Mouse (Mus musculus) kidney, adult 8-10 months (tissue): Measurements from ENCODE around the gene Crcp.

Experiments used
- DNase-seq, 2 experiments: peaks; one replicate each; pipeline ENCODE4 v3.0.0; 2022

Gene Crcp

DNA sequence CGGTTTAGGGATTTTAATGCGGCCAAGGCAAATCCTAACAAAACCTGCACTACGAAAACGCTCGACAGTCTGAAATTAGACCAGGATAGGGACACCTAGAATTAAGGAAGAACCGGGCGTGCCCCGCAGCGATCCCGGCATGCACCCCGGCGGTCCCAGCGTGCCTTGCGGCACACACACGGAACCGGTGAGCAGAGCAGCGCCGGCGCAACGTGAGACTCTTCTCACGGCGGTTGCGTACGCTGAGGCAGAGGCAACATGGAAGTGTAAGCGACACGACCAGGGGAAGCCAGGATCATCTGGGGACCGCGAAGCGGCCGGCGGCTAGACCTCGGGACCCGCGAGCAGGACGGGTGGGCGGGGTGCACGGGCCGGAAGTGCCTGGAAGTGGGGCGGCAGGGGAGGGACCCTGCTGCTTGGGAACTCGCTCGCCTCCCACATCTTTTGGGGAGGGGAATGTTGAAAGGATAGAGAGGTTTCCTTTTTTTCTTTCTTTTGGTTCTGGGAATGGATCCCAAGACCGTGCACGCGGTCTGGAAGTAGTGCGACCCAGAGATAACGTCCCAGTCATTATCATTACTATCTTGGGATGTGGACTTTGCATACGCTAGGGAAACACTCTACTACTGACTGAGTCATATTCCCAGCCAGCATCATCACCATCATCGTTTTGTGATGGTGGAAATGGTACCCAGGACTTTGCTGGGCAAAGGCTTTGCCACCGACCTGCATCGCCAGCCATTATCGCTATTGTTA lies at the start of gene Crcp, which contains the start of gene Asl:
TSS of gene Crcp (plus strand) at position 149 of the 756 bp plus-strand sequence.
TSS of gene Asl (minus strand) at position 106 of the 756 bp plus-strand sequence.
- peak; percentile 70 to 88 for DNase-seq

DNA sequence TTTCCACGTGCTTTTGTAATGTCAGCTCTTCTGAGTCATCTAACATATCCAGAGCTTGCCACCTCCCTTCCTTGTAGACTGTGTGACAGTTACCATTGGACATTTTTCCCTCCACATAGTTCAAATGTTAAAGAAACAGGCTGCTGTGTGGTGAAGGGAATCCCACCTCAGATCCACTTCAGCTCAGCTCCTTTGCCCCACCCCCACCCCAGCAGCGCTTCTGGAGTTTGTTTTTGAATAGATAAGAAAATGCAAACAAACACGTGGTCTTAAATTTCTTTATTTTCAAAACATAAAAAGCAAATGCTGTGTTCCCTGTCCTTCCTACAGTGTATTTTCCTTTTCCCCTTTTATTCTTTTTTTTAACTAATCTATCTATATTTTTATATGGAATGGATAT lies 48.9 kb upstream of the Crcp start:
- DNase-seq: no peak

DNA sequence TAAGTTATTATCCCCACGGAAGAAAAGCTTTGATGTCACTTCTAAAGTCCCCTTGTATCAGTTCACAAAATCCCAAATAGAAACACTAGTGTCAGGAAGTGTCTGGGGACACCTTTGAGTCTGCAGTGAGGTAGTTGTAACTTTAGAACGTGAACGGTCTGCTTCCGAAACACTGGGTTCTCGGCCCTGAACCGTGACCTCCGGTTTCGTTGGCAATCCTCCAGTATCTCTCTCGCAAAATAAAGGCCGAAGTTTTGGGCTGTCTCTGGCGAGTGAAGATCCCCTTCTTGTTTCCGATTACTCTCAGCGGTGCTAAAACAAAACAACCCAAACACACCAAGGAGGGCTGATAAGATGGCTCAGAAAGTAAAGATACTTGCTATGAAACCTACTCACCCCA lies 39.7 kb upstream of the Crcp start:
- DNase-seq: no peak

DNA sequence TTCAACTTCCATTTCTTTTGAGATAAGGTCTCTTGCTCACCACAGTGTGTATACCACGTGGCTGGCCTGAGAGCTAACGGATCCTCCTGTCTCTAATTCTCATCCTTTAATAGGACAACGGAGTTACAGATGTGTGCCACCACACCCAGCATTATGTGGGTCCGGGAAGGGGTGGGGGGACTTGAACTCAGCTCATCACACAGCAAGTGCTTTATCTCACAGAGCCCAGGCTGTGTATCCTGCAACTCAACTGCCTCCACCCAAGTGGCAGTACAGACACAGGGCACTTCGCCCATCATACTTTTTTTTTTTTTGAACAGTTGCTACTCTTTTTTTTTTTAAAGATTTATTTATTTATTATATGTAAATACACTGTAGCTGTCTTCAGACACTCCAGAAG lies 37.2 kb upstream of the Crcp start:
- DNase-seq: no peak

DNA sequence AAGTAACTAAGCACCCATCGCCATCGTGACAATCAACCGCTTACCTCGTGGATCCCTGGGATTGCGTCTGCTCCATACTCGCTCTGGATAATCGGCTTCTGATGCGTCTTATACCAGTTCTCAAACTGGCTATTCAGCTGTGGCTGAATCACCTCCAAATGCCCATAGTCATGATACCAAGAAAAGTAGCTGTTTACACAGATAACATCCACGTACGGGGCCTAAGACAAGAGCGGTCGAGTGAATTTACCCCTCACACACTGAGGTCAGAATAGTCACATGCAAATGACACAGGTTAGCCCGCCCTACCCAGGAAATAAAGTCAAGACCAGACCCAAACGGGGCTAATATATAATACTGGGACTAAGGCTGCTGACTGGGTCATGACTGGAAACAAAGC lies 35.7 kb upstream of the Crcp start:
- DNase-seq: no peak

DNA sequence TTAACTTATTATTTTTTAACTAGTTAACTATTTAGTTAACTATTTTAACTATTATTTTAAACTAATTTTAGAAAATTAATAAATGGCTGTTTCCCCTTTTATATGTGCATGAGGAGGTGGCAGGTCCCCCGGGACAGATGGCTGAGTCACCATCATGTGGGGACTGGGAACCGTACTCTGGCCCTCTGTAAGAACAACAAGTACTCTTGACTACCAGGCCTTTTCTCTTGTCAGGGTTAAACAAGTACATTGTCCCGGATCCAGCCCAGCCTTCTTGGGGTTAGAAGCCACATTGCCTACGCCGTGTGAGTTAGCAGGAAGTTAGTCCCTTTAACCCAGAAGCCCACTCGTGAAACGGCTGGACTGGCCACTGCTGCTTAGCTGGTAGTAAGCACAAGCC lies 34.1 kb upstream of the Crcp start:
- DNase-seq: peak in 1 of 2 experiments; percentile 28

DNA sequence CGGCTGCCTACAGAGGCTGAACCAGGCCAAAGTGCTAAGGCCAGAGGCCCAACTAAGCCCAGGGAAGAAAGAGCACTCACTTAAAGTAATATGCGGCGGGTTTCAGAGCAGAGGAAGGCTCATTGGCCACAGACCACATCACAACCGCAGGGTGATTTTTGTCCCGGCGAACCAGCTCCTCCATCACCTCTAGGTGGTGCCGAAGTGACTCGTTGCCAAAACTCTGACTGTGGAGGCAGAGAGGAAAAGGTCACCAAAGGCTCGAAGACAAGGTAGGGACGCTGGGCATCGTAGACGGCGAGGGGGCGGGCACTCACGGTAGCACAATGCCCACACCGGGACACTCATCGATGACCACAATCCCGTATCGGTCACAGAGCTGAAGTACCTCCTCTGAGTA lies 31.4 kb upstream of the Crcp start:
- DNase-seq: no peak

DNA sequence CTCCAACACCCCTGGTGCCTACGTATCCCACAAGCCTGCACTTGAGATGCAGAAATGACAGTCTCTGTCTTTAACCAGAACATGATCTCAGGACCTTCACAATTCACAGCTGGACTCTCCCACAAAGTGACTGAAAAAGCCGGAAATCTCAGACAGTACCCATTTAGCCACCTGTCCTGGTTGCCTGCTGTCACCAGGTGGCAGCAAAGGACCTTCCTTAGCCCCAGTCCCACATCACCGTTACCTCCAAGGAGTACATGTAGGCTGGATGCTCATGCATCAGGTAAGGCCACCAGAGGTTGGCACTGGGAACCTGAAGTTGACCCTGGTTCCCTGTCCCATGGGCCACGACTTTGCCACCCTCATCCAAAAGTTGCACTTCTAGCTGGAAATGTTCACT lies 30.0 kb upstream of the Crcp start:
- DNase-seq: peak; percentile 48 to 71

DNA sequence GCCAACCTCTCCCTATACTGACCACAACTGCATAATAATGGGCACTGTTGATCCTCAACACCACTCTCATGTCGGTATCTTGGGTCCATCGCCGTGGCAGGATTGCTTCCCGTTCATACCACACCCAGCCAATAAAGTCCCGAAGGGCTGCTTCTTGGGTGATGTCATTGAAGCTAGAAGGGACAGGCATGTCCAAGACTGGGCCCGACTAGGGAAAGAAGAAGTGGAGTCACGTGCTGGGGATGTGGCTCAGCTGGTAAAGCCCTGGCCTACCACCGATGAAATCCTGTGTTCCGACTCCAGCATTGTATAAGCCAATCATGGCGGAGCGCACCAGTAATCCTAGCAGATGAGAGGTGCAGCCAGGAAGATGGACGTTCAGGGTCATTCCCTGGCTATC lies 28.4 kb upstream of the Crcp start:
- no peak for DNase-seq

DNA sequence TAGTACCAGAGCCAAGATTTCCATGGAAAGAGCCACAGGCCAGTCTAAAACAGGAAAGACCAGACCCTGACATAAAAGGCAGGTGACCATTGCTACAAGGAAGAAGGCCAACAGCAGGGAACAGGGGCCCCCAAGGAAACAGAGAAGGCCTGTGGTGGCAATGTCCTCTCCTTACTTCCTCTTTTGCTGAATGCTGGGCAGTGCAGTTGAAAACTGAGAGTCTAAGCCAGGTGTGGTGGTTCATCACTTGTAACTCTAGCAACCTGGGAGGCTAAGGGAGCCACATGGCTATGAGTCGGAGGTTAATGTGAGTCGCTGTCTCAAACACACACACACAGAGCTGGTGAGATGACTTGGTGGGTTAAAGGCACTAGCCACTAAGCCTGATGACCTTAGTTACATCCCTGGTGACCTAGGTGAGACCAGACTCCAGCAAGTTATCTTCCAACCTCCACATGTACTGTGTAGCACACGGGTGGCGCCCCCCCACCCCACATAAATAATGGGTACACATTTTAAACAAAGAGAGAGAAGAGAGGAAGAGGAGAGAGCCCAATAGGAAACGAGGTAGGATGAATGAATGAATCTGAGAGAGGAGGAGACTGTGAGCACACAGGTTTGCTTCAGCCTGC lies 27.6 kb upstream of the Crcp start:
- DNase-seq: no peak

DNA sequence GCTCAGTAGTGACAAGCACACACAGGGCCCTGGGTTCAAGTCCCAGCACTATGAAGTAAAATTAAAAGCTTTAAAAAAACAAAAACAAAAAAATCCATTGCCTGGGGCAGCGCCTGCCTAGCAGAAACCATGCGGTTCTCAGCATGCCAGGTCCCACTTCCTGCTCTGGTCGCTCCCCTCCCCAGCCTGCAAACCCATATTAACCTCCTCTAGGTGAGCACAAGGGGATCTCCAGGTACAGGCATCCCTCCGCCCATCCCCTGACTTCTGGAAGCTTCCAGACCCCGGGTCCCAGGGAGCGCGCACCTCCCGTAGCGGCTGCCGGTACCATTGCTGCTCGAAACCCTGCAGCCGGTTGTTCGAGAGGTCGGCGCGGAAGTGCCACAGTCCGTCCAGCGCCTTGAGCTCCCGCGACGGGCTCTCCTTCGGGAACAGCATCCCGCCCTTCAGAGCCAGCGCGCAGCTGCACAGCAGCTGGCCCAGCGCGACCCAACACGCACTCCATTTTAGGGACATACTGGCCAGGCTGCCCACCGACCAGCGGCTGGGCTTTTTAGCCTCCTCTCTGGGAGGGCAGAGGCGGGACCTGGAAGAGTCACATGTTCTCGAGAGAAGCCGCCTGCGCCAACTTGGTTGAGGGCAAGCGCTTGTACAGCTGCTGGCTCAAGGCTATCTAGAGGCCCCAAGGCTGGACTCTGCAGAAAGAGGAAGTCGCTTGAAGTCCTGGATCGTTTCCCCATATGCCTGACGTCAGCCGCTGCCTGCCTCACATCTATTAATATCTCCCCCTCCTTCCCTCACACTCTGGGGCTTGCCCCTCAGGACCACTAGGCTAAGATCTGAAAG lies 26.6 kb upstream of the Crcp start, which contains the start of gene Gusb:
TSS of gene Gusb (minus strand) at position 749 of the 846 bp plus-strand sequence.
- DNase-seq: peak; percentile 78 to 81

DNA sequence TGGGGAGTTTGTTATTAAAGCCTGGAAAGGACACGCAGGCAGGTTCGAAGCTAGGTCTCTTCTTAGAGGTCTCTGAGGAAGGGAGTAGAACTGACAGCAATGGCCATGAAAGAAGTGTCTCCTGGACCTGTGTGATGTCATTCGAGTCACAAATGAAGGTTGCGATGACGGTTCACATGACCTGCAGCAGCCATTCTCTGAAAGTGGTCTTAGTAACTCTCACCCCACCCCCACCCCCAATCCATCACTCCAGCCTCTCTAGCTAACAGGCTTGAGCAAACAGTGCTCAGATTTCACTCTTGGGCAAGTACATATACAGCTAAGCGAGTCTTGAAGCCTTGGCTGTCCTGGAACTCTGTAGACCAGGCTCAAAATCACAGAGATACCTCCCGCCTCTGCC lies 25.9 kb upstream of the Crcp start:
- no peak for DNase-seq

DNA sequence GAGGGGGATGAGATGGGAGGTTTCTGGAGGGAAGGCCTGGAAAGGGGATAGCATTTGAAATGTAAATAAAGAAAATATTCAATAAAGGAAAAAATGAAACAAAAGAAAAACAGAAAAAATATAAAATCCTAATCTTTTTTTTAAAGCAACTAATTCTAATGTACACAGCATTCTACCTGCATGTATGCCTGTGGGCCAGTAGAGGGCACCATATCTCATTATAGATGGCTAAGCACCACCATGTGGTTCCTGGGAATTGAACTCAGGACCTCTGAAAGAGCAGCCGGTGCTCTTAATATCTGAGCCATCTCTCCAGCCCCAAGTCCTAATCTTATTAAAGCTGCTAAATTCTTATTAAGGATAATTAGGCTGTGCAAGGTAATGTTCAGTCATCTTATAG lies 21.7 kb upstream of the Crcp start:
- no peak for DNase-seq

DNA sequence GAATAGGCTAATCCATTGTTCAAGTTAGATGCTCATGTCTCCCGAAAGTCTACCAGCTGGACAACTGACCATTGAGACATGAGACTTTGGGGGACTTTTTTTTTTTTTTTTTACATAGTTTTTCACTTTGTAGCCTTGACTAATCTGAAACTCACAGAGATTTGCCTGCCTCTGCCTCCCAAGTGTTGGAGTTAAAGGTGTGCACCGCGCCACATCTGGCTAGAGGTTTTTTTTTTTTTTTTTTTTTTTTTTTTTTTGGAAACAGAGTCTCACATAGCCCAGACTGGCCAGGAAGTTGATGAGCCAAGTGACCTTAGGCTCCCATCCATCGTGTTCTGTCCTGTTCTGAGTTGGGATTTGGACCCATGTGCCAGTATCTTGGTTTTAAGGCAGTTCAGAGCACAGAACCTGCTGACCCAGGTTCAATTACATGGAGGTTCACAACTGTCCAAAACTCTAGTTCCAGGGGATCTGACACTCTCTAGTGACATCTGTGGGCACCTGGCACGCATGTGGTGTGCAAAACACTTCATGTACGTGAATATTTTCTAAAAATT lies 21.0 kb upstream of the Crcp start:
- DNase-seq: no peak

DNA sequence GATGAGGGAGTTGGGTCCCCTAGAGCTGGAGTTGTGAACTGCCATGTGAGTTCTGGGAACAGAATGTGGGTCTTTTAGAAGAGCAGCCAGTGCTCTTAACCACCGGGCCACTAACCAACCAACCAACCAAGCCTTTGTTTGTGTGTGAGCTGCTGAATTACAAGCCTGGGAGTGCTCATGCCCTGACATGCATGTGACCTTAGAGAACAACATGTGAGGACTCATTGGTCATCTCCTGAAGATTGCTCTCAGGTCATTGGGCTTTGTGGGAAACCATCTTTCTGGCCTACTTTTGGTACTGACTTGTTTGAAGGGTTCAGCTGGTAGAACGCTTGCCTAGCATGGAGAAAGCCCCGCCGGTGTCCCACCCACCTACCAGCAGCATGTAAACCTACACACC lies 19.3 kb upstream of the Crcp start:
- no peak for DNase-seq

DNA sequence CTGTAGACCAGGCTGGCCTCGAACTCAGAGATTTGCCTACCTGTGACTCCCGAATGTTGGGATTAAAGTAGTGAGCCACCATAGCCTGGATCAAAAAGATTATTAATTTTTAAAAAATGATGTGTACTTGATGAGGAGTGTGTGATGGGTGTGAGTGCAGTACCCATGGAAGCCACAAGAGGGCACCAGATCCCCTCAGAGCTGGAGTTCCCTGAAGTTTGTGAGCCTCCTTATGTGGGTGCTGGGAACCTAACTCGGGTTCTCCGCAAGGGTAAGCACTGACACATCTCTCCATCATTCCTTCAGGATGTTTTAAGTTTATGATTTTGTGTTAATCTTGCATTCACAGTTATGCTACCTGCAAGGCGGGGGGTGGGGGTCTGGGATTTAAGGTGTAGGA lies 18.1 kb upstream of the Crcp start:
- DNase-seq: no peak

DNA sequence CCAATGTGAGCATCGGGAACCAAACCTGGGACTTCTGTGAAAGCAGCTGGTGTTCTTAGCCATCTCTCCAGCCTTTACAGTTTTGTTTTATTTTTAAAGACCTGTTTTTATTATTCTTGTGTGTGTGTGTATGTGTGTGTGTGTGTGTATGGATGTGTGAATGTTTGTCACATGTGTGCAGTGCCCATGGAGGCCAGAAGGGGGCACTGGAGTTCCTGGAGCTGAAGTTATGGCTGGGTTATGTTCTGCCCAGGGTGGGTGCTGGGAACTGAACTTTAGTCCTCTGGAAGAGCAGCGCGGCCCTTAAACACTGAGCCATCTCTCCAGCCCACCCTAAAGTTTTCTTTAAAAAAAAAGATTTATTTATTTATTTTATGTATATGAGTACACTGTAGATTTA lies 14.0 kb upstream of the Crcp start:
- DNase-seq: no peak

DNA sequence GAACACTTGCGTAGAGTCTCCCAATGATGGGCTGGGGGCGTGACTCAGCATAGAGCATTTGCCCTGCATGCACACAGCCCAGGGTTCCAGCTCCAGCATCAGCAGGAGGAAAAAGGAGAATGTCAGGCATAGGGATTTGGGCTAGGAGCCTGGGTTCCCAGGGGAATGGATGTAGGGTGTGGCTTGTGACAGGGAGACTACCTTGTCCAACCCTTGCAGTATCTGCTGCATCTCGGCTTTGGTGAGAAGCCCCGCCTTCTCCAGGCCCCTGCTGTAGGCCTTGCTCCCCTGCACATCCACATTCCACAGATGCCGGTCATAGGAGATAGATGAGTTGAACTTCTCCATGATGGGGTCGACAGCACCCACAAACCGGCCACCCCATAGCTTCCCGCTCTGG lies 9.6 kb upstream of the Crcp start:
- DNase-seq: no peak

DNA sequence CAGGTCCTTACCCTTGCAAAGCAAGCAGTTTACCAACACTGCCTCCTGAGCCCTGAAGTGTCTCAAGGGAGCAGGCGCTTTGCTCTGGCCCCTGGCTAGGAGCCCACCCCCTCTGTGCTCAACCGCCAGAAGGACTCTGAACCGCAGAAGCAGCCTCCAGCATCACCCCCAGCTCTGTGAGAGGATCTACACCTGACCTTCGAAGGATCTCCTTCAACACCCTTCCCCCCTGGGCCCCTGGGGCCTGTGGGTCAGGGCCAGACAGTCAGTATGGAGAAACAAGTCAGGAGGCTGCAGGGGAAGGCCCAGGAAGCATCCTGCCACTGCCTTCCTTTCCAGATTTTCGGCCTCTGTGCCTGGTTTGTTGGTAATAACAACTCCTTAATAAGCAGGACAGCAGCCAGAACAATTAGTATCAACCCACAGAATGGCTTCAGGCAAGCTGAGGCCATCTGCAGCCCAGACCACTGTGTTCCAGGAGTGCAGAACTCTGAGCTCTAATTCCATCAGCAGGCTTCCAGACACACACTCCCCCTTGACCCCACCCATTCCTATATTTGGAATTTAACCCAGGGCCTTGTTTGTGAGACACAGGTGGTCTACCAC lies 7.6 kb upstream of the Crcp start:
- DNase-seq: peak; percentile 45 to 53

DNA sequence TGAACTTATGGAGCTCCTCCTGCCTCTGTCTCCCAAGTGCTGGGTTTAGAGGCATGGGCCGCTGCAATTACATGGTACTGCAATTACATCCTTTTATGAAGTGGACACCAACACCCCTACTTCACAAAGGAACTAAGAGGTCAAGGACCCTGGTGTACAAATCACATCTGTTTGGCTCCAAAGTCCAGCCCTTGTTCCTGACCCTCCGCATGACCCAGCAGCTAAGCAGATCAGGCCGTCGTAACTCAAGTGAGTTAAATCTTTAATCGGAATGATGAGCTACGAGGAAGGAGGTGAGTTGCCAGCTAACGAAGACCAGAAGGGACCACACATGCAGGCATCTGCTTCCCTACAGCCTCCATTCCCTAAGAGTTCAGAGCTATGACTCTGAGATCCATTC lies 6.7 kb upstream of the Crcp start:
- peak; percentile 71 to 73 for DNase-seq

DNA sequence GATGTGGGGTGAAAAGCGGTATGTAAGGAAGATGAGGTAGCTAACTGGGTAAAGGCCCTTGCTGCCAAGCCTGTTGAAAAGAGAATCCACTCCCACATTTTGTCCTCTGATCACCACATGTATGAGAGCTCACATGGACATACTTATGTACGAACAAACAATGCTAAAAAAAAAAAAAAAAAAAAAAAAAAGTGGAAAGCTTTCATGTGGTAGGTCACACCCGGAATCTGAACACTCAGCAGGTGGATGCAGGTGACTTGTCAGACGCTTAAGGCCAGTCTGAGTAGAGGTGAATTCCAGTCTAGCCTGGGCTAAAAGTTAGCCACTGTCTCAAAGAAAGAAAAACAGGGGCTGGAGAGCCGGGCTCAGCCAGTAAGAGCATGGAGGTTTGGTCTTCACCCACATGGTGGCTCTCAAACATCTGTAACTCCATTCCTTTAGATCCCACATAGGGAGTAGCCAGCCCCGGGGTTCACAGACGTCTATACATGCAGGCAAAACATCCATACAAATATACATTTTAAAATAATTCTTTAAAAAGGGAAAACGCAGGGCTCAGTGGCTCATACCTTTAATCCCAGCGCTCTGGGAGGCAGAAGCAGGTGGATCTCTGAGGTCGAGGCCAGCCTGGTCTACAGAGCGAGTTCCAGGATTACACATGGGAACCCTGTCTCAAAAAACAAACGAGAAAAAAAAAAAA lies 5.9 kb upstream of the Crcp start:
- DNase-seq: no peak
